Mouse (Mus musculus): ENCODE data around the gene Ep300. TPM values are rescaled to one million over a fixed set of nuclear protein-coding genes. Genes with fewer than 3 reads are reported as not detected.

The Ep300 gene
- polyA plus RNA-seq, 1 experiment from 2014 or later = 28.5 TPM

GRCm38 (mm10) chr15:81555986-81556385, 29.2 kb upstream of the Ep300 start:
- H3K9ac ChIP-seq (replicated peaks; ENCODE audit: low read length) = no peak overlapping the region
- WGBS = 75% methylated on average over 3 of the region's 3 CpGs
- no peak for ATAC-seq (ENCODE audit: low FRiP score, low TSS enrichment)

GRCm38 (mm10) chr15:81561501-81561900, 23.6 kb upstream of the Ep300 start:
- DNase-seq (no peak), ATAC-seq (ENCODE audit: low FRiP score, low TSS enrichment) (no peak)
- Histone ChIP-seq H3K9ac (replicated peaks; ENCODE audit: low read length) (no peak overlapping the region), H3K4me1 (ENCODE audit: control insufficient read depth, insufficient read depth, low read length) (no peaks in the 10 kb centered on the region), H3K4me3 (replicated peaks; ENCODE audit: low read depth, low read length) (no peak overlapping the region), H3K27me3 (ENCODE audit: control insufficient read depth, insufficient read depth, low read length) (no peaks in the 10 kb centered on the region), H3K36me3 (ENCODE audit: control insufficient read depth, insufficient read depth, low read length) (no peaks in the 10 kb centered on the region), H3K9me3 (ENCODE audit: control insufficient read depth, low read length) (no peaks in the 10 kb centered on the region), H3K4me2 (ENCODE audit: low read length) (no peak overlapping the region), H3K27ac (replicated peaks; ENCODE audit: low read depth, low read length) (no peak overlapping the region)
- 70% methylated on average over 3 of the region's 3 CpGs for WGBS

More at GRCm38 (mm10) chr15:81555986-81556385, 29.2 kb upstream of the Ep300 start:
- Histone ChIP-seq H3K36me3 (ENCODE audit: control insufficient read depth, insufficient read depth, low read length) (no peaks in the 10 kb centered on the region), H3K4me2 (ENCODE audit: low read length) (no peak overlapping the region), H3K4me3 (replicated peaks; ENCODE audit: low read depth, low read length) (no peak overlapping the region), H3K9me3 (ENCODE audit: control insufficient read depth, low read length) (no peaks in the 10 kb centered on the region), H3K4me1 (ENCODE audit: control insufficient read depth, insufficient read depth, low read length) (no peaks in the 10 kb centered on the region), H3K27ac (replicated peaks; ENCODE audit: low read depth, low read length) (no peak overlapping the region), H3K27me3 (ENCODE audit: control insufficient read depth, insufficient read depth, low read length) (no peaks in the 10 kb centered on the region)
- no peak for DNase-seq

GRCm38 (mm10) chr15:81561996-81562395, 23.2 kb upstream of the Ep300 start:
- no peak overlapping the region for H3K4me2 ChIP-seq (ENCODE audit: low read length)

GRCm38 (mm10) chr15:81562491-81563488, 22.4 kb upstream of the Ep300 start:
- Histone ChIP-seq H3K27ac (replicated peaks; ENCODE audit: low read depth, low read length) (no peak overlapping the region), H3K9me3 (ENCODE audit: control insufficient read depth, low read length) (no peaks in the 10 kb centered on the region), H3K36me3 (ENCODE audit: control insufficient read depth, insufficient read depth, low read length) (no peaks in the 10 kb centered on the region), H3K4me3 (replicated peaks; ENCODE audit: low read depth, low read length) (no peak overlapping the region), H3K4me1 (ENCODE audit: control insufficient read depth, insufficient read depth, low read length) (no peaks in the 10 kb centered on the region), H3K9ac (replicated peaks; ENCODE audit: low read length) (no peak overlapping the region), H3K27me3 (ENCODE audit: control insufficient read depth, insufficient read depth, low read length) (no peaks in the 10 kb centered on the region), H3K4me2 (ENCODE audit: low read length) (no peak overlapping the region)
- ATAC-seq (ENCODE audit: low FRiP score, low TSS enrichment) (no peak), DNase-seq (peak; percentile 49)
- 54% methylated on average over 9 of the region's 9 CpGs for WGBS

More at GRCm38 (mm10) chr15:81561996-81562395, 23.2 kb upstream of the Ep300 start:
- Histone ChIP-seq H3K9ac (replicated peaks; ENCODE audit: low read length) (no peak overlapping the region), H3K4me1 (ENCODE audit: control insufficient read depth, insufficient read depth, low read length) (no peaks in the 10 kb centered on the region), H3K9me3 (ENCODE audit: control insufficient read depth, low read length) (no peaks in the 10 kb centered on the region), H3K27me3 (ENCODE audit: control insufficient read depth, insufficient read depth, low read length) (no peaks in the 10 kb centered on the region), H3K36me3 (ENCODE audit: control insufficient read depth, insufficient read depth, low read length) (no peaks in the 10 kb centered on the region), H3K27ac (replicated peaks; ENCODE audit: low read depth, low read length) (no peak overlapping the region), H3K4me3 (replicated peaks; ENCODE audit: low read depth, low read length) (no peak overlapping the region)
- DNase-seq (no peak), ATAC-seq (ENCODE audit: low FRiP score, low TSS enrichment) (no peak)
- 79% methylated on average over 9 of the region's 9 CpGs for WGBS

GRCm38 (mm10) chr15:81568093-81568492, 17.1 kb upstream of the Ep300 start:
- ATAC-seq (ENCODE audit: low FRiP score, low TSS enrichment) = no peak
- no peak overlapping the region for H3K27ac ChIP-seq (replicated peaks; ENCODE audit: low read depth, low read length)
- H3K27me3 ChIP-seq (ENCODE audit: control insufficient read depth, insufficient read depth, low read length) = no peaks in the 10 kb centered on the region
- H3K4me3 ChIP-seq (replicated peaks; ENCODE audit: low read depth, low read length) = no peak overlapping the region
- no peaks in the 10 kb centered on the region for H3K36me3 ChIP-seq (ENCODE audit: control insufficient read depth, insufficient read depth, low read length)
- H3K9me3 ChIP-seq (ENCODE audit: control insufficient read depth, low read length) = no peaks in the 10 kb centered on the region
- no peak overlapping the region for H3K9ac ChIP-seq (replicated peaks; ENCODE audit: low read length)
- H3K4me2 ChIP-seq (ENCODE audit: low read length) = no peak overlapping the region
- WGBS = 33% methylated on average over 2 of the region's 2 CpGs
- DNase-seq = no peak
- no peaks in the 10 kb centered on the region for H3K4me1 ChIP-seq (ENCODE audit: control insufficient read depth, insufficient read depth, low read length)

GRCm38 (mm10) chr15:81568592-81568991, 16.6 kb upstream of the Ep300 start:
- WGBS = 52% methylated on average over 2 of the region's 2 CpGs
- ATAC-seq (ENCODE audit: low FRiP score, low TSS enrichment) = no peak
- Histone ChIP-seq H3K9ac (replicated peaks; ENCODE audit: low read length) (no peak overlapping the region), H3K27ac (replicated peaks; ENCODE audit: low read depth, low read length) (no peak overlapping the region), H3K9me3 (ENCODE audit: control insufficient read depth, low read length) (no peaks in the 10 kb centered on the region), H3K4me3 (replicated peaks; ENCODE audit: low read depth, low read length) (no peak overlapping the region), H3K4me1 (ENCODE audit: control insufficient read depth, insufficient read depth, low read length) (no peaks in the 10 kb centered on the region), H3K4me2 (ENCODE audit: low read length) (no peak overlapping the region), H3K27me3 (ENCODE audit: control insufficient read depth, insufficient read depth, low read length) (no peaks in the 10 kb centered on the region), H3K36me3 (ENCODE audit: control insufficient read depth, insufficient read depth, low read length) (no peaks in the 10 kb centered on the region)
- DNase-seq = no peak

- Histone ChIP-seq H3K9me3 (ENCODE audit: control insufficient read depth, low read length) (no peaks in the 10 kb centered on the region), H3K27ac (replicated peaks; ENCODE audit: low read depth, low read length) (no peak overlapping the region), H3K4me2 (ENCODE audit: low read length) (no peak overlapping the region), H3K4me3 (replicated peaks; ENCODE audit: low read depth, low read length) (no peak overlapping the region), H3K4me1 (ENCODE audit: control insufficient read depth, insufficient read depth, low read length) (no peaks in the 10 kb centered on the region), H3K36me3 (ENCODE audit: control insufficient read depth, insufficient read depth, low read length) (no peaks in the 10 kb centered on the region), H3K9ac (replicated peaks; ENCODE audit: low read length) (no peak overlapping the region), H3K27me3 (ENCODE audit: control insufficient read depth, insufficient read depth, low read length) (no peaks in the 10 kb centered on the region)
- ATAC-seq (ENCODE audit: low FRiP score, low TSS enrichment) = no peak
- WGBS = 12% methylated on average over 3 of the region's 3 CpGs
- peak; percentile 49 for DNase-seq
Observed at GRCm38 (mm10) chr15:81576961-81577360, 8.2 kb upstream of the Ep300 start.

GRCm38 (mm10) chr15:81577743-81578165, 7.4 kb upstream of the Ep300 start:
- ATAC-seq (ENCODE audit: low FRiP score, low TSS enrichment) = no peak

GRCm38 (mm10) chr15:81584466-81584865, 685 bp upstream of the Ep300 start:
- Histone ChIP-seq H3K4me2 (ENCODE audit: low read length) (peak overlapping the region; percentile 62), H3K4me1 (ENCODE audit: control insufficient read depth, insufficient read depth, low read length) (peaks cover 25% of the 10 kb centered on the region), H3K36me3 (ENCODE audit: control insufficient read depth, insufficient read depth, low read length) (peaks cover 6% of the 10 kb centered on the region; the same call in 1 of the 2 replicates), H3K27me3 (ENCODE audit: control insufficient read depth, insufficient read depth, low read length) (no peaks in the 10 kb centered on the region), H3K9ac (replicated peaks; ENCODE audit: low read length) (peak overlapping the region; percentile 52), H3K4me3 (replicated peaks; ENCODE audit: low read depth, low read length) (peak overlapping the region; percentile 98), H3K9me3 (ENCODE audit: control insufficient read depth, low read length) (no peaks in the 10 kb centered on the region), H3K27ac (replicated peaks; ENCODE audit: low read depth, low read length) (peak overlapping the region; percentile 77)
- DNase-seq (no peak), ATAC-seq (ENCODE audit: low FRiP score, low TSS enrichment) (no peak)
- 16% methylated on average over 3 of the region's 3 CpGs for WGBS

More at GRCm38 (mm10) chr15:81577743-81578165, 7.4 kb upstream of the Ep300 start:
- no peak overlapping the region for H3K27ac ChIP-seq (replicated peaks; ENCODE audit: low read depth, low read length)
- H3K4me3 ChIP-seq (replicated peaks; ENCODE audit: low read depth, low read length) = no peak overlapping the region
- no peak for DNase-seq
- no peaks in the 10 kb centered on the region for H3K9me3 ChIP-seq (ENCODE audit: control insufficient read depth, low read length)
- no peaks in the 10 kb centered on the region for H3K36me3 ChIP-seq (ENCODE audit: control insufficient read depth, insufficient read depth, low read length)
- no peak overlapping the region for H3K4me2 ChIP-seq (ENCODE audit: low read length)
- no peaks in the 10 kb centered on the region for H3K4me1 ChIP-seq (ENCODE audit: control insufficient read depth, insufficient read depth, low read length)
- no peak overlapping the region for H3K9ac ChIP-seq (replicated peaks; ENCODE audit: low read length)
- WGBS = 94% methylated on average over 7 of the region's 7 CpGs
- H3K27me3 ChIP-seq (ENCODE audit: control insufficient read depth, insufficient read depth, low read length) = no peaks in the 10 kb centered on the region
